Mouse (Mus musculus) layer of hippocampus, adult 11-12 months (tissue): Measurements from ENCODE around the gene Mrps21.
A peak's percentile ranks its signal among the peaks of the same experiment; 100 is the strongest.
"Not testable (repeated sequence)": the region's sequence is repeated elsewhere in the genome, so short reads cannot be mapped to it uniquely, and the experiment has no call there.

Experiments used
- DNase-seq: peaks from one replicate; pipeline ENCODE4 v3.0.0; 2022; ENCODE audit warnings: low spot score

Mrps21 gene

GRCm38 (mm10) chr3:95891211-95892065 is 20.1 kb upstream of the Mrps21 start, which contains the start of gene BC028528:
BC028528 (minus strand) TSS chr3:95892005.
- no peak for DNase-seq

DNA sequence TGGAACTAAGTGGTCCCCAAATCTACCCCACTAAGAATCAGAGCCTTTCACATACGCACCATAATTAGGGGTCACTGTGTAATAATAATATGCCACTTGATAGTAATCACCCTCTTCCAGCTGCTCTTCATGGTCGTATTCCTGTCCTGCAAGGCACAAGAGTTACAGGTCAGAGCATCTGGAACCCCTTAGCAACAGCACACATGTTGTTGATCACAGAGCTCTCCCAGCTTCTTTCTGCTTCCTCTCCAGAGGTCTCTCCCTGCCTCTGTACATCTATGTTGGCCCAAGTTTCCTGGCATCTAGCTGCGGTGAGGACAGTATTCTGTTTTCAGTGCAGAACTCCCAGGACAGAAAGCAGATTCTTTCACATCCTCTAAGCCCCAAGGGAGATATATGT is 18.3 kb upstream of the Mrps21 start:
- no peak for DNase-seq

- DNase-seq = no peak
Measured at GRCm38 (mm10) chr3:95887596-95887995, 16.3 kb upstream of the Mrps21 start.

DNA sequence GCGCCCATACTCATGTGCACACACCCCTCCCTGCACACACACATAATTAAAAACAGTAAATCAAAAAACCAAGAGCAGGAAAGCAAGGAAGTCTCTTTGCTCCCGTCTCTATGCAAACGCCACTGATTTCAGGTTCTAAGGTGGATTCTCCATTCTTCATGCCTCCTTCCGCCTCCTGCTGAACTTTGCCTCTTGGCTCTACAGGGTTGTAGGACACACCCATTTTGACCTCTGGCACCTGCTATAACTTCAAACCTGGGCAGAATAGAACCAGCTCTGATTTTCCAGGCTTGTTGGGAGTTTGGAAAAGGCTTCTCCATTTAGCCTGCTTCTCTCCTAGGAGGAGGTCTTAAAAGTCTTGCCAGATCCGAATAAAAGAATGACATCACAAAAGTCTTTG is 13.1 kb upstream of the Mrps21 start:
- DNase-seq = no peak

GRCm38 (mm10) chr3:95882816-95883425 is 11.6 kb upstream of the Mrps21 start:
- DNase-seq = peak; percentile 90

DNA sequence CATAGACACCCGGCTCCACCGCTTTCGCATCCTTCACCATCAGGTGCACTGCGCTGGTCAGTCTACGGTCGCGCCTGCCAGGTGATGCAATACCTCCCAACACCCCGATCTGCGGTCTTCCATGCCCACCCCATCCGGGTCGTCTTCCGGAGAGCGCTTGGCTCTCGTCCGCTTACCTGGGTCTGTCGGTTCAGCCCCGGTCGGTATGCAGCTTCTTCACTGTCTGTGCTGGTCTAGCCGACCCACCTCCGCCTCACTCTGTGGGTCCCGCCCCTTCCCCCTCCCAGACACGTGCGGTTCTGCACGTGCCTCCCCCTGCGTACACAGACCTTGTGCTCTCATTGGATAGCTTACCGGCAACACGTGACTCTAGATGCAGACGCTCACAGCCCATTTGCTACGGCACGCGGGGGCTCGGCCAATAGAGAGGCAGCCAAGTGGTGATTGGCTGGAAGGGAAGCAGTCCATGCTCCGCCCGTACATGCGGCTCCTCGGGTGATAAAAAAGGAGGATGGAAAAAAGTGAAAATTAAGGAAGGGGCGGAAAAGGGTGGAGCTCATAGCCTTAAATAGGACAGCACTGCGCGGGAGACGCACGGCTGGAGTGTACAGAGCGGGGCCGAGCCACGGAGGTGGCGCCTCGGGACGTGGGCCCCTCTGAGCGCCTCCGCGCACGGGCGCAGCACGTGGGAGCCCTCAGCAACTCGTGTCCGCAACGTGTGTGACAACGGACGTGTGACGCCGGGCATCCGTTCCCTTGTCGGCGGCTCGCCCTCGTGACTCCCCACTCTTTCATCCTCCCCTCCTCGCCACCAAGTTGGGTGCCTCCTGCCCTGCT is 10.9 kb upstream of the Mrps21 start, which contains the start of gene Ciart:
TSS of gene Ciart (minus strand) at position 273 of the 837 bp plus-strand sequence.
- peak; percentile 98 for DNase-seq

DNA sequence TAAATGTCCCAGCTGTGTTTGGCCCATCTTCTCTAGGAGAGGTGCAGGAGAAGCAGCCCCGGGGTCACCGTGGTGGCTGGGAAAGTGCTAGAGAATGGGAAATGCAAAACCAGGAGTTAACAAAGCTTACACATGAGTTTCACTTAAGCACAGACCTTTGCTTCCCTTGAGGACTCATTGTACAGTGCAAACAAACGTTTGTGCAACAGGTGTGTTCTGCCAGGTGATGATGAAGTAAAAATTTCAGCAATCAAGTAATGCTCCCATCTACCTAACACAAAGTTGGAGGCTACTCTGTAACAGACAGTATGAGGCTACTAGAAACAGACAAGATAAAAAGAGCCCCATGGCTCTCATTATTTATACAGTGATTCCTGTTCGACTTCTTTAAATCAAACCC is 7.7 kb upstream of the Mrps21 start:
- no peak for DNase-seq

GRCm38 (mm10) chr3:95872048-95872447 is 729 bp upstream of the Mrps21 start:
- DNase-seq = no peak

DNA sequence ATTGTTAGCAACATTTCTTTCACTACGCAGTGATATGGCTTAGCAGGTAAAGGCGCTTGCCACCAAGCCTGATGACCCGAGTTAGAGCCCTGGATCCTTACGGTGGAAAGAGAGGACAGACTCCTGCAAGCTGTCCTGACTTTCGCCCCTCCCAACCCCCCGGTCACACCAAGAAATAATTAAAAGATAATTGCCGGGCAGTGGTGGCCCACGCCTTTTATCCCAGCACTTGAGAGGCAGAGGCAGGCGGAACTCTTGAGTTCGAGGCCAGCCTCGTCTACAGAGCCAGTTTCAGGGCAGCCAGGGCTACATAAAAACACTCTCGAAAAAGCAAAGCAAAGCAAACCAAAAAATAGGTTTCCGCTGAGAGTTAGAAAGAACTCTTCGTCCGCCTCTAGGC is 343 bp downstream of the Mrps21 start:
- DNase-seq = no peak

DNA sequence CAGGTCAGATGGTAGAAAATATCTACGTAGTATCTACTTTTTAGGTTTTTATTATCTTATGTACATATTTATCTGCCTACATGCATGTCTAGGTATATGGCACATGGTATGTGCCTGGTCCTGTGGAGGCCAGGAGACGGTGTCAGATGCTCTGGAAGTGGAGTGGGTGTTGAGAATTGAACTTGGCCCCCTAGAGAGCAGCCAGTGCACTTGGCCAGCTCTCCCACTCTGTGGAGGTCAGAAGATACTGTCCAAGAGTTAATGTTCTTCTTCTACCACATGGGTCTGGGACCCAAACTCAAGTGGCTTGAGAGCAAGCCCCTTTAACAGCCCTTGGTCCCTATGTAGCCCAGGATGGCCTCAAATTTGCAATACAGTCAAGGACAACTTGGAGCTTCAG is 3.9 kb downstream of the Mrps21 start:
- no peak for DNase-seq

DNA sequence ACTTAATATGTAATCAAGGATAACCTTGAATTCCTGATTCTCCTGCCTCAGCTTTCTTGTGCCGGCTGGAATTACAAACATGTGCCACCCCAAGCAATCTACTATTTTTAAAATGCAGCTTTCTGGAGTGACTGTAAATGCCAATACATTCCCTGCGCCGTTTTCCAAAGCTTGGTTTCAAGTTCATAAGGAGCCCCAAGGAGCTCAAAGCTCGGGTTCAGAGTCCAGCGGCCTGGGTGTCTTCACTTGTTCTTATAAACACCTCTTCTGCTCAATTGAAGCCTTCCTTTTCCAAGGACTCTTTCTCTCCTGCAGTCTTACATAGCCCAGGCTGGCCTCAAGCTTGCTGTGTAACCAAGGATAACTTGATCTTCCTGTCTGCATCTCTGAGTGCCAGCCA is 5.2 kb downstream of the Mrps21 start:
- no peak for DNase-seq

GRCm38 (mm10) chr3:95865571-95865970 is 5.7 kb downstream of the Mrps21 start:
- DNase-seq = no peak

GRCm38 (mm10) chr3:95865050-95865449 is 6.3 kb downstream of the Mrps21 start:
- DNase-seq = peak; percentile 75

DNA sequence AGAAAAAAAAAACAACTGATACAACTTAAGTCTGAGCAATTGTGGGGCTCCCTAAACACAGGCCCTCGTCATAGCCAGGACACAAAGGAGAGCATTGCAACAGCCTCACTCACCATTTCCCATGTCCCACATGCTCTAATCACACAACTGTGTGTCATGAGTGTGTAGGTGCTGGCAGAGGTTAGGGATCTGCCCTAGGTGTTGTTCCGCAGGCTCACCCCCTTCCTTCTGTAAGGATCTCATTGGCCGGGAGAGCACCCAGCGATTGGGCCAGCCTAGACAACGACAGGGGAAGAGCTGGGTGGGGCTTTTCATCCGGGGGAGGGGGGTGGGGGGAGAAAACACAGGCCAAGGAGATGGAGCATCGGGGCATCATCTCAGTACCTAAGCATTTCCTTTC is 7.7 kb downstream of the Mrps21 start:
- DNase-seq = no peak

DNA sequence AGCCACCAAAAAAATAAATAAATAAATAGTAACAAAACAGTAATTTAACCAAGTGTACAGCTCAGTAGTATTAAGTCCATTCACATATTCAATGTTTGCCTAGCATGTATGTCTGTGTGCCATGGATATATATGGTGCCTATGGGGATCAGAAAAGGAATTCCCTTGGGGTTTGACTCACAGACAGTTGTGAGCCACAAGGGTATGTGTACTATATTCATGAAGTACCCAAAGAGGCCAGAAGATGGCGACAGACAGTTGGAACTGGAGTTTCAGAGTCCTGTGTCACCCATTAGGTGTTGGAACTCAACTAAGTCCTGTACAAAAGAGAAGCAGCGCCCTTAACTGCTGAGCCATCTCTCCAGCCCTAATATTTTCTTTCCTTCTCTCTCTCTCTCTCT is 9.5 kb downstream of the Mrps21 start:
- DNase-seq = peak; percentile 91

GRCm38 (mm10) chr3:95861216-95861615 is 10.1 kb downstream of the Mrps21 start:
- DNase-seq = no peak

GRCm38 (mm10) chr3:95860323-95860722 is 11.0 kb downstream of the Mrps21 start:
- no peak for DNase-seq

DNA sequence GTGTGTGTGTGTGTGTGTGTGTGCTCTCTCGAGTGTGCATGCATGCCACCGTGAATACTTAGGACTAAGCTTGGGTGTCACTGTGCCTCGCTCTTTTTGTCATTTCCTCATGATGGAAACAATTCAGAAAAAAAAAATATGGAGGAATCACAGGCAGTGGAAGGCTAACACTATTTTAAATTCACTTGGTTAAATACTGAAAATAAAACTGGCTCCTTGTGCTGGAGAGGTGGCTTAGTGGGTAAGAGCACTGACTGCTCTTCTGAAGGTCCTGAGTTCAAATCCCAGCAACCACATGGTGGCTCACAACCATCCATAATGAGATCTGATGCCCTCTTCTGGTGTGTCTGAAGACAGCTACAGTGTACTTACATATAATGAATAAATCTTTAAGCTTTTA is 13.0 kb downstream of the Mrps21 start:
- not testable (repeated sequence) for DNase-seq

- DNase-seq = not testable (repeated sequence)
Measured at GRCm38 (mm10) chr3:95857050-95857449, 14.3 kb downstream of the Mrps21 start.

- DNase-seq = no peak
Measured at GRCm38 (mm10) chr3:95856115-95856514, 15.2 kb downstream of the Mrps21 start.

- peak; percentile 94 for DNase-seq
Measured at GRCm38 (mm10) chr3:95855502-95856089, 15.7 kb downstream of the Mrps21 start, which contains the start of gene Prpf3. Prpf3 (minus strand) TSS chr3:95855885.

DNA sequence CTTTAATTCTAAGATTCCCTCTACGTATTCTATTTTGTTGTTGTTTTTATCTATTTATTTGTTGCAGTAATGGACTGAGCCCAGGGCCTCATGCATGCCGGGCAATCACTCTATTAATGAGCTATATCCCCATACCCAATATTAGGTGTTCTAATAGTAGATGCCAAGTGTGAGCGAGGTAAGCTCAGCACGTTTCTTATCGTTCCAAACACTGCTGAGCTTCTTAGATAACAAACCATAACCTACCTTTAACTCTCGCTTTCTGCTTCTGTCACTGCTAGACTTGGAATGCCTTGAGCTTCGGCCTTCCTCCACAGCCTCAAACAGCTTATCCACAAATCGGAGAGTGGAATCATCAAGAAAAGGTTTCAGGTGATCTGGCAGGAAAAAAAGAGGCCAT is 20.0 kb downstream of the Mrps21 start:
- DNase-seq = no peak
